Mouse (Mus musculus): ENCODE measurements around the gene Agtpbp1.

Gene Agtpbp1

GRCm38 (mm10) chr13:59580954-59581353, 4.1 kb downstream of the Agtpbp1 start:
- DNase-seq (ENCODE audit: low read depth, low spot score): no peak

- DNase-seq (ENCODE audit: low read depth, low spot score): no peak
Measured at GRCm38 (mm10) chr13:59572549-59572948, 12.5 kb downstream of the Agtpbp1 start.

GRCm38 (mm10) chr13:59571107-59571506, 13.9 kb downstream of the Agtpbp1 start:
- DNase-seq (ENCODE audit: low read depth, low spot score): no peak

- no peak for DNase-seq (ENCODE audit: low read depth, low spot score)
Measured at GRCm38 (mm10) chr13:59565945-59566520, 19.0 kb downstream of the Agtpbp1 start.

GRCm38 (mm10) chr13:59564923-59565322, 20.1 kb downstream of the Agtpbp1 start:
- no peak for DNase-seq (ENCODE audit: low read depth, low spot score)

GRCm38 (mm10) chr13:59564505-59564904, 20.5 kb downstream of the Agtpbp1 start:
- DNase-seq (ENCODE audit: low read depth, low spot score): no peak

- no peak for DNase-seq (ENCODE audit: low read depth, low spot score)
Measured at GRCm38 (mm10) chr13:59562471-59562870, 22.6 kb downstream of the Agtpbp1 start.

GRCm38 (mm10) chr13:59558776-59559175, 26.3 kb downstream of the Agtpbp1 start:
- no peak for DNase-seq (ENCODE audit: low read depth, low spot score)

- DNase-seq (ENCODE audit: low read depth, low spot score): peak; percentile 92
Measured at GRCm38 (mm10) chr13:59557185-59557985, 27.6 kb downstream of the Agtpbp1 start.

GRCm38 (mm10) chr13:59556670-59557069, 28.4 kb downstream of the Agtpbp1 start:
- peak; percentile 64 for DNase-seq (ENCODE audit: low read depth, low spot score)

GRCm38 (mm10) chr13:59555613-59556192, 29.3 kb downstream of the Agtpbp1 start:
- DNase-seq (ENCODE audit: low read depth, low spot score): no peak

GRCm38 (mm10) chr13:59554772-59555505, 30.1 kb downstream of the Agtpbp1 start:
- no peak for DNase-seq (ENCODE audit: low read depth, low spot score)

GRCm38 (mm10) chr13:59552751-59553150, 32.3 kb downstream of the Agtpbp1 start:
- DNase-seq (ENCODE audit: low read depth, low spot score): no peak

GRCm38 (mm10) chr13:59552286-59552685, 32.7 kb downstream of the Agtpbp1 start:
- DNase-seq (ENCODE audit: low read depth, low spot score): no peak

GRCm38 (mm10) chr13:59549318-59549798, 35.7 kb downstream of the Agtpbp1 start:
- DNase-seq (ENCODE audit: low read depth, low spot score): no peak

GRCm38 (mm10) chr13:59547716-59548115, 37.3 kb downstream of the Agtpbp1 start:
- DNase-seq (ENCODE audit: low read depth, low spot score): no peak

GRCm38 (mm10) chr13:59547091-59547490, 37.9 kb downstream of the Agtpbp1 start:
- no peak for DNase-seq (ENCODE audit: low read depth, low spot score)

- no peak for DNase-seq (ENCODE audit: low read depth, low spot score)
Measured at GRCm38 (mm10) chr13:59542411-59542810, 42.6 kb downstream of the Agtpbp1 start.

- no peak for DNase-seq (ENCODE audit: low read depth, low spot score)
Measured at GRCm38 (mm10) chr13:59540030-59540429, 45.0 kb downstream of the Agtpbp1 start.

GRCm38 (mm10) chr13:59538661-59539060, 46.4 kb downstream of the Agtpbp1 start:
- DNase-seq (ENCODE audit: low read depth, low spot score): no peak

GRCm38 (mm10) chr13:59536631-59537030, 48.4 kb downstream of the Agtpbp1 start:
- no peak for DNase-seq (ENCODE audit: low read depth, low spot score)

- DNase-seq (ENCODE audit: low read depth, low spot score): no peak
Measured at GRCm38 (mm10) chr13:59535746-59536145, 49.3 kb downstream of the Agtpbp1 start.
